Mouse (Mus musculus) heart, adult 2 months (tissue): Measurements from ENCODE around the gene Slc27a5.

Experiments
- CTCF ChIP-seq: fragments of 200-600 bp; IDR thresholded peaks from 2 replicates; pipeline ENCODE4 v1.8.1; 2022; ENCODE audit warnings: antibody characterized with exemption, mild to moderate bottlenecking, moderate library complexity
- EP300 ChIP-seq: fragments of 200-500 bp; IDR thresholded peaks from 2 replicates; pipeline ENCODE4 v1.6.1; 2011; ENCODE audit warnings: low read depth, low read length, control low read depth; ENCODE audit not compliant: insufficient read depth

DNA sequence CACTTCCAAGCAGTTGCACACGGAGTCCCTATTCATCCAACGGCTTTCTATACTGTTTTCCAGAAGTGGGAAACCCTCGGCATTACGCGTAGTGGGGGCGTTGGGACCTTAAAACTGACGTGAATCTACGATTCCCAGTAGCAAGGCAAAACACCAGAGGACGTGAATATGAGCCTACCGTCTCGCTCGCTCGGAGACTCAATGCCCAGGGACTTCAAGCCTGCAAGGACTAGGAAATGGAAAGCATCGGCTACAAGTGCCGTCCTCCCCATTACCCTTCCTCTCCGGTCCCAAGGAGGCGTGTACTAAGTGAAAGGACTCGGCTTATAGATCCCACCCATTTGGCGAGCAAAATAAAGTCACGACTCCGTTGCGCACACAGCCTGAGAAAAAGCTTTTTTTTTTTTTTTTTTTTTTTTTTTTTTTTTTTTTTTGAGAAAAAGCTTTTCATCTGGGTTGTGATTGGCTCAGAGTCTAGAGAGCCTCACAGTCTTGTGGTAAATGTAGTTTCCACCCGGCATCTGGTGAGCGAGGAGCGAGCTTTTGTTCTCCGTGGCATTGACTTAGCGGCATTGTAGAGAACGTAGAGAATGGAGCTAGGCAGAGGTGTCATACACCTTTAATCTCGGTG is 36.4 kb downstream of the Slc27a5 start:
- no peak for TF ChIP-seq CTCF
- TF ChIP-seq EP300, result 0 out of 2 replicates have a peak, but pooled peaks have one; percentile 49
